Mouse (Mus musculus) thymus, adult 2 months (tissue): ENCODE results near the gene Slc28a1.

Source experiments
- CTCF ChIP-seq: fragments of 200-500 bp; IDR thresholded peaks from 2 replicates; pipeline ENCODE4 v1.5.1; 2012; ENCODE audit warnings: mild to moderate bottlenecking, control low read depth, low read length, moderate library complexity, borderline replicate concordance; ENCODE audit not compliant: control insufficient read depth, poor library complexity, insufficient read depth; ENCODE audit errors: extremely low read depth
- POLR2A ChIP-seq: fragments of 200-500 bp; IDR thresholded peaks from 2 replicates; pipeline ENCODE4 v1.6.1; 2012; ENCODE audit warnings: mild to moderate bottlenecking, low read length, control low read depth, moderate library complexity; ENCODE audit not compliant: control insufficient read depth, poor library complexity, insufficient read depth; ENCODE audit errors: extremely low read depth

DNA sequence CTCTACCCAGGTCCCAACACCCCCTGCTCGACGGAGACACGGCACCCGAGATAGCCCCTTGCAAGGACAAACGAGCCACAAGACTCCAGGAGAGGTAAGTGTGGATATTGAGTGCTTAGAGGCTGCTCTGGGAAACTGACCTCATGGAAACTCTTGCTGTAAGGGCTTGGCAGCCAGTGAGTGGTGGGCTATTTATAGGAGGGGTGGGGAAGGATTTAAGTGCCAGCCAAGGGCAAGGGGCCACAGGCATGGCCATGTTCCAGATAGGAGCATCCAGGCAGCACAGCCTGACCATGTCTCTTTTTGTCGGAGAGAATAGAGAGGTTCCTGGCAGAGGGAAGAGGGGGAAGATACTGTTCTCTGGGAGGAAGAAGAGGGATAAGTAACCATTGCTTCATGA is 35.9 kb upstream of the Slc28a1 start:
- TF ChIP-seq CTCF (no peak), POLR2A (no peak)
